Mouse (Mus musculus): ENCODE results near the gene H2-T22. TPM values are rescaled to one million over a fixed set of nuclear protein-coding genes. Genes with fewer than 3 reads are reported as not detected.
"Not testable (repeated sequence)": the region's sequence is repeated elsewhere in the genome, so short reads cannot be mapped to it uniquely, and the experiment has no call there.

Gene H2-T22
- polyA plus RNA-seq, 1 experiment from 2014 or later = 6.9 TPM

DNA sequence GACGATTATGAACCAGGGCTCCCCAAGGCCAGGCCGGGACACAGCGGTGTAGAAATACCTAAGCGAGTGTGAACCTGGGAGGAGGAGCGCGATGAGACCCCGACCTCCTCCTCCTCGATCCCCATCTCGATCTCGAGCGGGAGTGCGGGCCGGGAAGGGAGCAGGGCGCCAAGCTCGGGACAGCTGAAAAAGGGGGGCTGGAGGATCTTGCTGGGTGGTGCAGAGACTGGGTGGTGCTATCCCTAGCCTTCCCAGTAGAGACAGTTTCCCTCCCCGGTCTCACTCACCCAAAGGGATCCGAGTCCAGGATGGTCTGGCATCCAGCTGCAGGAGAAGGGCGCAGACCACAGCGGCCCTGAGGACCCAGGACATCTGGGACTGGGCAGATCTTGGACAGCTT is 492 bp downstream of the H2-T22 start:
- not testable (repeated sequence) for H3K36me3 ChIP-seq; H3K9me3 ChIP-seq; H3K4me1 ChIP-seq; H3K27ac ChIP-seq (replicated peaks); H3K27me3 ChIP-seq (replicated peaks)
- ATAC-seq (ENCODE audit: extremely low read depth, insufficient number of reproducible peaks, low FRiP score, low TSS enrichment) = peak; percentile 28; the same call in 1 of the 2 replicates
- peak overlapping the region; percentile 81 for H3K9ac ChIP-seq
- H3K4me3 ChIP-seq = peak overlapping the region; percentile 57
- peak overlapping the region; percentile 80 for H3K4me2 ChIP-seq
- under 1% methylated on average over 17 of the region's 19 CpGs for WGBS

DNA sequence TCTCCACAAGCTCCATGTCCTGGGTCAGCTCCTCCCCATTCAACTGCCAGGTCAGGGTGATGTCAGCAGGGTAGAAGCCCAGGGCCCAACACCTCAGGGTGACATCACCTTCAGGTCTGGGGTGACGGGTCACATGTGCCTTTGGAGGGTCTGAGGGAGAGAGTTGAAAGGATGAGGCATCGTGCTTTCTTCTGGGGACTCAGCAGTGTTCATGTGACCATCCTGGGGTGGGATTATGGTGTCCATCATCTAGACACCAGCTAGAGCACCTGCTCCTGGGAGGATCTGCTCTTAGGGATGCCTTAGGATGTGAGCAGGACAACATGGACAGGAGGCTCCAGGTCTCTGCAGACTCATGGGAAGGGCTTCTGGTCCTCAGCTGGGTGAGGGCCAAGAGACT is 1.9 kb downstream of the H2-T22 start:
- not testable (repeated sequence) for H3K9me3 ChIP-seq; H3K4me2 ChIP-seq; H3K4me1 ChIP-seq; H3K4me3 ChIP-seq; H3K9ac ChIP-seq; H3K36me3 ChIP-seq; ATAC-seq (ENCODE audit: extremely low read depth, insufficient number of reproducible peaks, low FRiP score, low TSS enrichment); H3K27me3 ChIP-seq (replicated peaks); H3K27ac ChIP-seq (replicated peaks)
- WGBS = 72% methylated on average over 2 of the region's 2 CpGs

DNA sequence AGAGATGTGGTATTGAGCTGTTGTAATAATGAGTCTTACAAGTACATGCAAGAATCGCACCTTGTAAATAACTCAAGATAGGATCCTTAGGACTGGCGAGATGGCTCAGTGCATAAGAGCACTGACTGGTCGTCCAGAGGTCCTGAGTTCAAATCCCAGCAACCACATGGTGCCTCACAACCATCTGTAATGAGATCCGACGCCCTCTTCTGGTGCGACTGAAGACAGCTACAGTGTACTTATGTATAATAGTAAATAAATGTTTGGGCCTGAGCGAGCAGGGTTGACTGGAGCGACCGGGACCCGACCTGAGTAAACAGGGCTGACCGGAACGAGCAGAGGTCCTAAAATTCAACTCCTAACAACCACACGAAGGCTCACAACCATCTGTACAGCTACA is 6.4 kb downstream of the H2-T22 start:
- H3K4me2 ChIP-seq; H3K9me3 ChIP-seq; H3K9ac ChIP-seq; ATAC-seq (ENCODE audit: extremely low read depth, insufficient number of reproducible peaks, low FRiP score, low TSS enrichment); H3K27me3 ChIP-seq (replicated peaks); H3K4me3 ChIP-seq; H3K36me3 ChIP-seq; H3K4me1 ChIP-seq; H3K27ac ChIP-seq (replicated peaks): not testable (repeated sequence)
- WGBS = 78% methylated on average over 13 of the region's 13 CpGs

DNA sequence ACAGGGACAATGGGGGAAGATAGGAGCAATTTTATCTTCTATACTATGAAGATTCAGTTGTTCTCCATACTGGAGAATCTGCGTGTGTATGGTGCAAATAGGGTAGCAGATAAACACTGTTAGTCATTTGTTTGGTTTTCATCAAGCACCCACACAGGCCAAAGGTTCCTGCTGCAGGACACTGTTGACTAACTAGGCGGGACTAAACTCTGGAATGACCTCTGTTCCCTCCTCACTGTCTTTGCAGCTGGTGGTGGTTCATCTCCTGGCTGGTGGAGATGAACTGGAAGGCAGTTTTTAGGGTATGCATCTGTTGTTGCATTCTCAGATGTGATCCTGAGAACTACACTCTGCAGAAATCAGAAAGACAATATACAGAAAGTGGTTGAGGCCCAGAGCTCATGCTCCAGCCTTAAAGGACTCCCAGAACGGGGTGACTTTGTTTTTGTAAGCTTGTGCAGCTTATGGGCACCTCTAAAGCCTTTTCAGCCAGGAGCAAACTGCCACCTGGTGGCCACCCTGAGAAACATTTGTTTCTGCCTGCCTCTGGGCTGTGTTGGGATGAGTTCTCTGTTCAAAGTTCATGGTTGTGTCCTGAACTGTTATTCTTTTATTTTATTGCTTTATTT is 7.4 kb downstream of the H2-T22 start:
- not testable (repeated sequence) for H3K4me1 ChIP-seq; H3K27ac ChIP-seq (replicated peaks); H3K4me3 ChIP-seq; H3K36me3 ChIP-seq; ATAC-seq (ENCODE audit: extremely low read depth, insufficient number of reproducible peaks, low FRiP score, low TSS enrichment); H3K9me3 ChIP-seq; H3K9ac ChIP-seq; H3K4me2 ChIP-seq
- peaks cover 12% of the 10 kb centered on the region for H3K27me3 ChIP-seq (replicated peaks)
- 24% methylated on average over 3 of the region's 3 CpGs for WGBS

DNA sequence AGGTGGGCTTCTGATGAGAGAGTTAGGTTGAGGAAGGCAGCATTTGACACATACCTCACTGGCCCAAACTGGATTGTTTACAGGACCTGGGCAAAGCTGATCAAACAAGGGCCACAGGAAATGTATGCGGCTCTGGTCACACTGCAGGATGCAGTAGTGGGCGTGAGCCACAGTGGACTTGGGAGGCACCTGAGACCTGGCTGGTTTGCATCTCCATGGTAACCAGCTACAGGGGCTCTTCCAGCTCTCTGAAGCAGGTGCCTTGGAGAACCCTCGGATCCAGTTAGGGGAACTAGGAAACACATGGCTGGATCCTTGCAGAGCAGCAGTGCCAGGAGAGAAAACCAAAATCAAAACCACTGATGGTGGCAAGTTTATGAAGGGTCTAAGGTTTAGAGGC is 8.0 kb downstream of the H2-T22 start:
- not testable (repeated sequence) for H3K9me3 ChIP-seq; H3K4me3 ChIP-seq; ATAC-seq (ENCODE audit: extremely low read depth, insufficient number of reproducible peaks, low FRiP score, low TSS enrichment); H3K27ac ChIP-seq (replicated peaks); H3K4me1 ChIP-seq; H3K36me3 ChIP-seq; H3K4me2 ChIP-seq; H3K9ac ChIP-seq
- WGBS = 52% methylated on average over 3 of the region's 3 CpGs
- H3K27me3 ChIP-seq (replicated peaks) = peaks cover 12% of the 10 kb centered on the region

DNA sequence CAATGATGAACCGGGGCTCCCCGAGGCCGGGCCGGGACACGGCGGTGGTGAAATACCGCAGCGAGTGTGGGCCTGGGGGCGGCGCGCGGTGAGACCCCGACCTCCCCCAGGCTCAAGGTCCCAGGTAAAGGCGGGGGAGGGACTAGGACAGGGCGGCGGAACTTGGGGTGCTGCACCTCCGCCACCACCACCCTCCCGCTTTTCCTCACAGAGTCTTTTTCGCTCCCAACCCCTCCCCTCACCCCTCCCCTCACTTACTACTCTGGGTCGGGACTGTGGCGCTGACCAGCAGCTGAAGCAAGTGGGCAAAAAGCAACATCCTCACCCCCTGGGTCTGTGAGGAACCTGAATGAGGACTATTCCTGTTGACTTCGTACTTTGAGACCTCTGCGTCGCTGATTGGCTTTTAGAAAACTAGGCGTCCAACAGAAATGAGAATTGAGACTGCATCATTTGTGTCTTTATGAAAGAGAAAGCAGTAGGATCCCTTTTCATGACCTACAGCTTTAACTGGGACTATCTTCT is 10.1 kb downstream of the H2-T22 start, which contains the start of gene H2-T23:
TSS of gene H2-T23 (minus strand) at position 505 of the 525 bp plus-strand sequence.
- H3K4me2 ChIP-seq = peak within 1 kb of the TSS; percentile 97
- H3K27me3 ChIP-seq (replicated peaks) = peaks cover 12% of the 10 kb centered on the region
- not testable (repeated sequence) for H3K27ac ChIP-seq (replicated peaks); H3K36me3 ChIP-seq; H3K9me3 ChIP-seq; H3K4me1 ChIP-seq
- 0 out of 2 replicates have a peak, but pooled peaks have one; percentile 38 for ATAC-seq (ENCODE audit: extremely low read depth, insufficient number of reproducible peaks, low FRiP score, low TSS enrichment)
- peak within 1 kb of the TSS; percentile 76 for H3K9ac ChIP-seq
- WGBS = 2% methylated on average over 25 of the region's 25 CpGs
- peak within 1 kb of the TSS; percentile 62 for H3K4me3 ChIP-seq

DNA sequence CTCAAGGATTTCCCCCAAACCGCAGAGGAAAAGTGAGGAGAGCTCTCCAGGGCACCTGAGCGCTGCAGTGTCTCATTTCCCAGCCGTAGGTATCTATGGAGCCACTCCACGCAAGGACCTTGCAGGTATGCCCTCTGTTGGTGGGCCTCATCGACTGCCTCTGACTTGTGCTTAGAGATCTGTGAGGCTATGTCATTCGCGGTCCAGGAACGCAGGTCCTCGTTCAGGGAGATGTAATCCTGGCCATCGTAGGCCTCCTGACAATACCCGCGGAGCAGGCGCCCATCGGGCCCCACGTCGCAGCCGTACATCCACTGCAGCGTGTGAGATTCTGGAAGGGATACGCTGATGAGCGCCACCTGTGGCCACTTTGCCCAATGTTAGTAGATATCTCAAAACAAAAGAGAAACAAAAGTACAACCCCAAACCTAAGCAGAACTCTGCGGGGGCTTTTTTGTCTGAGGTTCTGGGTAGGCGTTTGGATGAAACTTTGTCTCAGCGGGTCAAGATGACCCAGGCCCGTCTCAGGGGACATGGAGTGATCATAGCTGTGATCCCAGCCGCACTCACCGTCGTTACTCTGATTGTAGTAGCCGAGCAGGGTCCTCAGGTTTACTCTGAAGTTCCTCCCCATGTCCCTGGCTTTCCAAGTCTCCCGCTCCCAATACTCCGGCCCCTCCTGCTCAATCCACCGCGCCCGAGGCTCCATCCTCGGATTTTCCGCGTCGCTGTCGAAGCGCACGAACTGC is 10.8 kb downstream of the H2-T22 start:
- not testable (repeated sequence) for H3K36me3 ChIP-seq; H3K27ac ChIP-seq (replicated peaks); H3K9me3 ChIP-seq; H3K4me1 ChIP-seq
- ATAC-seq (ENCODE audit: extremely low read depth, insufficient number of reproducible peaks, low FRiP score, low TSS enrichment) = peak; percentile 7; the same call in 1 of the 2 replicates
- Histone ChIP-seq H3K27me3 (replicated peaks) (peaks cover 12% of the 10 kb centered on the region), H3K4me3 (peak overlapping the region; percentile 62), H3K9ac (peak overlapping the region; percentile 76), H3K4me2 (peak overlapping the region; percentile 97)
- whole genome bisulfite sequencing = 4% methylated on average over 40 of the region's 40 CpGs

DNA sequence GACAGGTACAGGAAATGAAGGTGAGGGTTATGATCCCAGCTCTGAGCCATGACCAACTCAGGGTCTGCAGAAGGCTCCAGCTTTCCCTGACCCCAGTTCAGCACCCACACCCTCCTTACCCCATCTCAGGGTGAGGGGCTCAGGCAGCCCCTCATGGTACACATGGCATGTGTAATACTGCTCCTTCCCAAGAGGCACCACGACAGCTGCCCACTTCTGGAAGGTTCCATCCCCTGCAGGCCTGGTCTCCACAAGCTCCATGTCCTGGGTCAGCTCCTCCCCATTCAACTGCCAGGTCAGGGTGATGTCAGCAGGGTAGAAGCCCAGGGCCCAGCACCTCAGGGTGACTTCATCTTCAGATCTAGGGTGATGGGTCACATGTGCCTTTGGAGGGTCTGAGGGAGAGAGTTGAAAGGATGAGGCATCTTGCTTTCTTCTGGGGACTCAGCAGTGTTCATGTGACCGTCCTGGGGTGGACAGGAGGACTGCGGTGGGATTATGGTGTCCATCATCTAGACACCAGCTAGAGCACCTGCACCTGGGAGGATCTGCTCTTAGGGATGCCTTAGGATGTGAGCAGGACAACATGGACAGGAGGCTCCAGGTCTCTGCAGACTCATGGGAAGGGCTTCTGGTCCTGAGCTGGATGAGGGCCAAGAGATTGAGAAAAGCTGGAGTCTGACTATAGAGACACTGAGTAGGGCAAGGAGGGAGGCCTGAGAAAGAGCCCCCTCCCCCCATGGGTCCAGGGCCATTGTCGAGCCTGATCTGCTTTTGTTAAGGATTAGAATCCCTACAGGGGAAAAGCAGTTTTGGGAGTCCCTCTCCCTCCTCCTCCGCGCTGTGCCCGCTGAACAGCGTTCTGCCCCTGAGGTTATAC is 11.6 kb downstream of the H2-T22 start:
- H3K4me3 ChIP-seq = peak overlapping the region; percentile 62
- peak overlapping the region; percentile 97 for H3K4me2 ChIP-seq
- WGBS = 56% methylated on average over 7 of the region's 8 CpGs
- not testable (repeated sequence) for H3K27ac ChIP-seq (replicated peaks); H3K9ac ChIP-seq; H3K9me3 ChIP-seq; H3K4me1 ChIP-seq; H3K36me3 ChIP-seq; ATAC-seq (ENCODE audit: extremely low read depth, insufficient number of reproducible peaks, low FRiP score, low TSS enrichment)
- peaks cover 12% of the 10 kb centered on the region for H3K27me3 ChIP-seq (replicated peaks)

DNA sequence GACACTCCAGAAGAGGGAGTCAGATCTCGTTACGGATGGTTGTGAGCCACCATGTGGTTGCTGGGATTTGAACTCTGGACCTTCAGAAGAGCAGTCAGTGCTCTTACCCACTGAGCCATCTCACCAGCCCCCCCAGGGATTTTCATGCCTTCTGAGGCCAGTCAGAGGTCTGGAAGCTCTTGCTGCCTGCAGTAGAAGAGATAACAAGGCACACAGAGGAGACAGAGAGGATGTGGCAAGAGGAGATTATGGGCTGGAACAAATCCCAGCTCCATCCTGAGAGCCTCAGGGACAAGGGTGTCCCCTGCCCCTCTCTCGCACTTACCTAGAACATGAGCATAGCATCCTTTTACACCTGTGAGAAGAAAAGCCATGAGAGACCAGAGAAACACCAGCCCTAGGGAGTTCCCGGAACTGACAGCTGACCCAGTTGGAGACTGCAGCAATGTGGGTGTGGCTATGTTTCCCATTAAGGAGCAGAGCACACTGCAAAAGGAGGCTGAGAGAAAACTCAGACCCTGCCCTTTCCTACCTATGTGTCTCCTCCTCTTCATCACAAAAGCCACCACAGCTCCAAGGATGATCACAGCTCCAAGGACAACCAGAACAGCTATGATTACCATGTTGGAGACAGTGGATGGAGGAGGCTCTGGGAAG is 12.4 kb downstream of the H2-T22 start:
- not testable (repeated sequence) for H3K27ac ChIP-seq (replicated peaks); H3K36me3 ChIP-seq; H3K9me3 ChIP-seq; H3K4me1 ChIP-seq; H3K4me3 ChIP-seq; H3K9ac ChIP-seq
- Histone ChIP-seq H3K27me3 (replicated peaks) (peaks cover 12% of the 10 kb centered on the region), H3K4me2 (peak overlapping the region; percentile 24; the same call in 1 of the 2 replicates)
- peak; percentile 20; the same call in 1 of the 2 replicates for ATAC-seq (ENCODE audit: extremely low read depth, insufficient number of reproducible peaks, low FRiP score, low TSS enrichment)
- WGBS = 69% methylated on average over 4 of the region's 4 CpGs

DNA sequence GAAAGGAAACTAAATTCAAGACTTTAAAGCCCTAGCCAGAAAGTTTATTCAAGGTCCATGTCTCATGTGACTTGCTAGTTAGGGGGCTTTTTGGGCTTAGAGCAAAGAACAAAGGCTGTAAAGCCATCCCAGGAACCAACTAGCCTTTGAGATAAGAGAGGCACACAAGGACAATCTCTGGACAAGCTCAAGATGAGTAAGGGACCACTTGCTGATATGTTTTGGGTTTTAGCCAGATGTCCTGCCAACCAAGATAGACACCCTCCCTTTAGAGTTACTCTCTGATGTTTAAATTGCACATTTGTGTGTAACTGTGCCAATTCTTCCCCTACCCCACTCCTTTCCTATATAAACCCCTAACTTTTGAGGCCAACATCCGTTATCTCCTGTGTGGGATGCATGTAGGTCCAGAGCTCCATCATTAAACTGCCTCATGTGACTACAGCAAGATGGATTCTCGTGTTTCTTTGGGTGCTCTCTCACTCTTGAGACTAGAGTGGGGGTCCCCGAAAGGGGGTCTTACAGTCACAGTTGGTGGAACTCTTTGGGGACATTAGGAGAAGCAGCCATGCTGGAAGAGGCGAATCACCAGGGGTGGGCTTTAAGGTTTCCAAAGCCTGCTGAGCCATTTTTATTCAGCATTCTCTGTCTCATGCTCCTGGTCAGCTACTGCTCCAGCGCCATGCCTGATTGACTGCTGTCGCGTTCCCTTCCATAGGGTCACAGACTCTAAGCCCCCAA is 13.5 kb downstream of the H2-T22 start:
- Histone ChIP-seq H3K4me2 (no peak overlapping the region), H3K27ac (replicated peaks) (no peak overlapping the region), H3K36me3 (no peaks in the 10 kb centered on the region), H3K9me3 (no peaks in the 10 kb centered on the region), H3K4me3 (no peak overlapping the region), H3K27me3 (replicated peaks) (peaks cover 12% of the 10 kb centered on the region), H3K4me1 (peaks cover 7% of the 10 kb centered on the region), H3K9ac (no peak overlapping the region)
- ATAC-seq (ENCODE audit: extremely low read depth, insufficient number of reproducible peaks, low FRiP score, low TSS enrichment) = no peak
- 84% methylated on average over 7 of the region's 7 CpGs for WGBS
